Mouse (Mus musculus) hematopoietic stem cell, adult 5-6 weeks (primary cell): ENCODE data around the gene Prph2. TPM values are rescaled to one million over a fixed set of nuclear protein-coding genes. Genes with fewer than 3 reads are reported as not detected.
A peak's percentile ranks its signal among the peaks of the same experiment; 100 is the strongest.

Experiments used
- ATAC-seq, 2 experiments: fragments of 125-278 bp in 1 of 2; replicated peaks in 1 of 2; 2 replicates each; pipeline ENCODE4 v1.8.0; 2016 to 2017; ENCODE audit warnings: inconsistent platforms in 2 of 2, mild to moderate bottlenecking in 2 of 2, moderate number of reproducible peaks in 2 of 2, low read depth in 1 of 2, moderate TSS enrichment in 1 of 2; ENCODE audit not compliant: low FRiP score in 2 of 2, poor library complexity in 2 of 2, severe bottlenecking in 2 of 2, insufficient read depth in 1 of 2, low TSS enrichment in 1 of 2
- total RNA-seq: library from RNA; stranded (forward); fragments of 172-1452, 232-1000 nt; gene quantifications from 2 replicates; pipeline ENCODE4 v1.2.3, GENCODE M21; 2017

The Prph2 gene
- total RNA-seq, 1 experiment from 2014 or later = not detected

- ATAC-seq = no peak
These were observed 22.7 kb downstream of the Prph2 start for GRCm38 (mm10) chr17:46932961-46933360.

GRCm38 (mm10) chr17:46933557-46934348 is 23.5 kb downstream of the Prph2 start:
- ATAC-seq = peak; percentile 59 to 76; a peak in 2 of 4 replicates

- ATAC-seq = no peak
These were observed 30.2 kb downstream of the Prph2 start for GRCm38 (mm10) chr17:46940461-46940860.

- ATAC-seq = no peak
These were observed 32.2 kb downstream of the Prph2 start for GRCm38 (mm10) chr17:46942421-46942820.

- ATAC-seq = no peak
These were observed 36.0 kb downstream of the Prph2 start for GRCm38 (mm10) chr17:46946276-46946675.

- ATAC-seq = no peak
These were observed 47.8 kb downstream of the Prph2 start for GRCm38 (mm10) chr17:46958045-46958444.

- no peak for ATAC-seq
These were observed 50.0 kb downstream of the Prph2 start for GRCm38 (mm10) chr17:46960216-46960615.

- no peak for ATAC-seq
These were observed 51.9 kb downstream of the Prph2 start for GRCm38 (mm10) chr17:46962153-46962552.

- ATAC-seq = no peak
These were observed 52.9 kb downstream of the Prph2 start for GRCm38 (mm10) chr17:46963186-46963585.

- ATAC-seq = no peak
These were observed 56.6 kb downstream of the Prph2 start for GRCm38 (mm10) chr17:46966892-46967291.

GRCm38 (mm10) chr17:46972603-46973002 is 62.3 kb downstream of the Prph2 start:
- no peak for ATAC-seq

Other genes with a start within 250 kb of the Prph2 start
- gene Rrp36, start 236.1 kb upstream of the Prph2 start, total RNA-seq = 38.1 and 47.0 TPM in 2 replicates
- gene Mea1, start 231.7 kb upstream of the Prph2 start, total RNA-seq = 53.3 and 74.4 TPM in 2 replicates
- gene Klhdc3, start 229.5 kb upstream of the Prph2 start, total RNA-seq = 21.5 and 22.1 TPM in 2 replicates
- gene Ppp2r5d, start 205.3 kb upstream of the Prph2 start, total RNA-seq = 37.0 and 37.4 TPM in 2 replicates
- gene Pex6, start 199.0 kb upstream of the Prph2 start, total RNA-seq = 16.1 and 16.2 TPM in 2 replicates
- gene Gnmt, start 181.3 kb upstream of the Prph2 start, total RNA-seq = not detected in 2 replicates
- gene Cnpy3, start 158.2 kb upstream of the Prph2 start, total RNA-seq = 71.4 and 84.6 TPM in 2 replicates
- not detected in 2 replicates for gene Ptcra, start 146.7 kb upstream of the Prph2 start, total RNA-seq
- 8.1 and 22.0 TPM in 2 replicates for gene 2310039H08Rik, start 137.8 kb upstream of the Prph2 start, total RNA-seq
- 121 and 185 TPM in 2 replicates for gene Rpl7l1, start 127.8 kb upstream of the Prph2 start, total RNA-seq
- gene Bicral, start 52.0 kb upstream of the Prph2 start, total RNA-seq = 27.0 and 27.5 TPM in 2 replicates
- 13.5 and 14.6 TPM in 2 replicates for gene Tbcc, start 19.8 kb upstream of the Prph2 start, total RNA-seq
- gene Ubr2, start 100.1 kb downstream of the Prph2 start, total RNA-seq = 34.3 and 36.7 TPM in 2 replicates